Comparison of ENCODE assay signal across 23 mouse cellular contexts in genomic region chrX:168207034-168207433, GRCm38 (mm10).
DNase-seq lines count a peak whose midpoint lies in the region; ATAC-seq lines count a peak whose summit lies in the region.
"Had no signal": no experiment of that assay in that cellular context is flagged by ENCODE, and none has a peak within 500 bp of the region (broad histone marks: within the 10 kb centered on the region; RNA-seq: fewer than 3 reads in every experiment).

No protein-coding gene starts in this region.

- DNase-seq in frontal cortex, postnatal 10 days (ENCODE audit: low spot score in 2 of 2) = no peak
- peak; percentile 4 to 34 for DNase-seq in left cerebral cortex, adult 18-20 months (ENCODE audit: low spot score in 2 of 2)
- no peak for DNase-seq in left cerebral cortex, postnatal 10 days (ENCODE audit: extremely low spot score in 1 of 2, low spot score in 2 of 2)
- peak; percentile 59 for DNase-seq in brain, adult 2 months (ENCODE audit: low read depth, low spot score)
- DNase-seq in left cerebral cortex, postnatal 36 days (ENCODE audit: low spot score in 2 of 2) = peak; percentile 5 to 27
- no peak for DNase-seq in adrenal gland, adult 8-10 months
- DNase-seq: adrenal gland, postnatal 10 days; cerebellum, adult 11-12 months; cerebellum, adult 8-10 months; cerebellum, postnatal 10 days; cerebellum, postnatal 36 days; embryo, embryonic 11 days; gastrocnemius, adult 2 months; gastrocnemius, postnatal 14 days; heart, adult 18-20 months; heart, postnatal 10 days; heart, postnatal 36 days had no signal

- intact Hi-C loops in left cerebral cortex, postnatal 10 days (cut with DNase I) = no loop called here
- intact Hi-C loops in left cerebral cortex, postnatal 36 days (cut with DNase I) = no loop called here

- ATAC-seq in frontal cortex, adult (ENCODE audit: low TSS enrichment) = peak; percentile 70
- no peak for ATAC-seq in granulocyte monocyte progenitor cell, adult 5-6 weeks (replicated peaks; ENCODE audit: poor library complexity, severe bottlenecking)
- ATAC-seq: activated CD4-positive, CD25-positive, alpha-beta regulatory T cell, adult 4 months; forebrain, embryonic 13.5 days; forebrain, embryonic 16.5 days; hindbrain, embryonic 16.5 days had no signal

Comparison
In these comparisons a context has a peak if more than half of its experiments do, and no peak if none do; other contexts are left out.
1. DNase-seq: peak in left cerebral cortex, adult 18-20 months (2 of 2), brain, adult 2 months (single experiment) and left cerebral cortex, postnatal 36 days (2 of 2); none in frontal cortex, postnatal 10 days (0 of 2), left cerebral cortex, postnatal 10 days (0 of 2) and adrenal gland, adult 8-10 months (single experiment).